Mouse (Mus musculus) megakaryocyte-erythroid progenitor cell, adult 5-6 weeks (primary cell): ENCODE data around the gene Gm21119. TPM values are rescaled to one million over a fixed set of nuclear protein-coding genes. Genes with fewer than 3 reads are reported as not detected.
"Not testable (repeated sequence)": the region's sequence is repeated elsewhere in the genome, so short reads cannot be mapped to it uniquely, and the experiment has no call there.

Experiments used
- ATAC-seq: replicated peaks from 2 replicates; pipeline ENCODE4 v1.8.0; 2016; ENCODE audit warnings: mild to moderate bottlenecking, inconsistent platforms; ENCODE audit not compliant: severe bottlenecking, poor library complexity, low FRiP score, low TSS enrichment
- total RNA-seq, 2 experiments: library from RNA; stranded (forward) in 1 of 2; stranded (reverse) in 1 of 2; fragments of 200-1000, 215-1000 nt in 1 of 2; fragments of >200 nt in 1 of 2; fragmentation: Nextera tagmentation in 1 of 2; gene quantifications; 2 replicates each; pipeline ENCODE4 v1.2.3; 2014 to 2017

Gene Gm21119
- total RNA-seq, 2 experiments from 2014 or later, result 0.74 TPM; not detected in 1

DNA sequence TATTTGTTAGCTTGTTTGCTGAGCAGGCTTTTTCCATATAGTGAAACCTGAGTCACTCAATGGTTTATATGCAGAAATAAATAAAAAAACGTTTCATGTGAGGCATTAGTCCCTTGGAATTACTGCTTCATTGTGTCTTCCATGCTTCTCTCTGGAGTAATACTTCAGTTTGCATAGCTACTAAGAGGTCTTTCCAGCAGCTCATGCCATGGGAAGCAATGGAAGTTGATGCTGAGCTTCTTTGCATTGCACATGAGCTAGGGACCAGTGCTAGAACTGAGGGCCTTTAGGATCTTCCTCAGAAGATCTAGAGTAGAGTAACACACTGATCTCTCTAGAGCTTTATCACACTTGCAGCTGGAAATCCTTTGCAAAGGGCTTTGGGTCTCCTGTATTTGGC lies 23.2 kb downstream of the Gm21119 start:
- ATAC-seq, result not testable (repeated sequence)

DNA sequence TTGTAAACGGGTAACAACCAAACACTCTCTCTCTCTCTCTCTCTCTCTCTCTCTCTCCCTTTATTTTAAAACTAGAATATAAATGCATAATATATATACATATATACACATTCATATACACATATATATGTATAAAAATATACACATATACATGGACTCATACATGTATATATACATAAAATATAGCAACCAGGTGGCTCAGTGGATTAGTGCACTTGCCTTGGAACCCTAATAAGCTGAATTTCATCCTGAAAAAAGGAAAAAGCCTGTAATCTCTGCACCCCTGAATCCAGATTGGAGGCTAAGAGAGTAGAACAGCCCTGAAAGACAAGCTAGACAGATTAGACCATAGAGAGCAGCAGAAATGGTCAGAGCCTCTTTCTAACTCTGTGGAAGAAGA lies 28.8 kb downstream of the Gm21119 start:
- ATAC-seq, result not testable (repeated sequence)

DNA sequence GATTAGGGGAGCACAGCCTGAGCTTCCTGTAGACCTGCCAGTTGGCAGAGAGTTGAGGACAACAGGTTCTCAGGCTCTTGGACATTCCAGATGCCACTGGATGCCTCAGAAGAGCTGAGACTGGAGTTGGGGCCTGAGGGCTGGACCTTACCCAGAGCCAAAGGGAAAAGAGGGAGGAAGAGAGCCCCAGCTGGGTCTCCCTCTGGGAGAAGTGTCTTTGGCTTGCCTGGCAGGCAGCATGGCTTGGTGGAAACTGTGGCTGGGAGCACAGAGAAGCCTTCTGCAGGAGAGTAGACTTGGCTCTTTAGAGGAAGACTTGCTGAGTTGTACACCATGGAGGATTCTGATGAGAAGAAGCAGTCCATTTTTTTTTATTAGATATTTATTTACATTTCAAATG lies 38.3 kb downstream of the Gm21119 start:
- ATAC-seq, result not testable (repeated sequence)

DNA sequence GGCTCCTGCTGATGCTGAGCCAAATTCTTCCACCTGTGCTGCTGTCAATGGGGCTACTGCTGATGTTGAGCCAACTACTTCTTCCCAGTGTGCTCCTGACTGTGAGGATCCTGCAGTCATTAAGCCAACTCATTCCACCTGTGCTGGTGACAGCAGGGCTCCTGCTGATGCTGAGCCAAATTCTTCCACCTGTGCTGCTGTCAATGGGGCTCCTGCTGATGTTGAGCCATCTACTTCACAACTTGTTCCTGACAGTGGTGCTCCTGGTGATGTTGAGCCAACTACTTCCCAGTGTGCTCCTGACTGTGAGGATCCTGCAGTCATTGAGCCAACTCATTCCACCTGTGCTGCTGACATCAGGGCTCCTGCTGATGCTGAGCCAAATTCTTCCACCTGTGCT lies 63.7 kb downstream of the Gm21119 start:
- ATAC-seq, result not testable (repeated sequence)
